Mouse (Mus musculus) mature B cell (primary cell): ENCODE results near the gene Hist1h2bg.
"Not testable (repeated sequence)": the region's sequence is repeated elsewhere in the genome, so short reads cannot be mapped to it uniquely, and the experiment has no call there.

ENCODE experiments used
- in situ Hi-C: fragments of 300-500 bp; cut with MboI; formaldehyde crosslinking; loops from 2 replicates; pipeline ENCODE4 v1.14.3; 2019

Gene Hist1h2bg

DNA sequence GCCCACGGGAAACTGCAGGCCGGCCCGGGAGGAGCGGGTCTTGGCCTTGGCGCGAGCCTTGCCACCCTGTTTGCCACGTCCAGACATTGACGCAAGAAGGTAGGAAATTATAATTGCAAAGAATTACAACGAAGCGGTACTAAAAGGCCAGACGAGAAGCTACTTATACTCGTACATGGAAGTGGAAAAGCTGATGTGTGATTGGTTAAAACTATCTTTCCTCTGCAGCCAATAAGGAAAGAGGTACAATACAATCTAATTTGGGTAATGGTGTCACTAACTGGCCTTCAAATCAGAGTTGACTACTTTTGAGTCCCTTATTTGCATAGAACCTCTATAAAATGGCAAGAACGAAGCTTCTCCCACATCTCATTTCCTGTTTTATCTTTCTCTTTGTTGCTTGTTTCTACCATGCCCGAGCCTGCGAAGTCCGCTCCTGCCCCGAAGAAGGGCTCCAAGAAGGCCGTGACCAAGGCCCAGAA lies at the start of gene Hist1h2bg, which contains the start of gene Hist1h2ae:
TSS of gene Hist1h2bg (plus strand) at position 375 of the 482 bp plus-strand sequence.
TSS of gene Hist1h2ae (minus strand) at position 199 of the 482 bp plus-strand sequence.
- in situ Hi-C loops, result no loop called here

GRCm38 (mm10) chr13:23521703-23522102 lies 49.5 kb upstream of the Hist1h2bg start:
- in situ Hi-C loops, result loop anchor here (5.0 kb wide), 1 partner anchor 1479 kb away; the partner anchor contains the start of genes Hist1h2ag, Hist1h2bj and Hist1h4i

GRCm38 (mm10) chr13:23523976-23524375 lies 47.2 kb upstream of the Hist1h2bg start:
- in situ Hi-C loops, result loop anchor here (5.0 kb wide), 1 partner anchor 1482 kb away; the partner anchor contains the start of genes Hist1h2ag, Hist1h2bj and Hist1h4i

DNA sequence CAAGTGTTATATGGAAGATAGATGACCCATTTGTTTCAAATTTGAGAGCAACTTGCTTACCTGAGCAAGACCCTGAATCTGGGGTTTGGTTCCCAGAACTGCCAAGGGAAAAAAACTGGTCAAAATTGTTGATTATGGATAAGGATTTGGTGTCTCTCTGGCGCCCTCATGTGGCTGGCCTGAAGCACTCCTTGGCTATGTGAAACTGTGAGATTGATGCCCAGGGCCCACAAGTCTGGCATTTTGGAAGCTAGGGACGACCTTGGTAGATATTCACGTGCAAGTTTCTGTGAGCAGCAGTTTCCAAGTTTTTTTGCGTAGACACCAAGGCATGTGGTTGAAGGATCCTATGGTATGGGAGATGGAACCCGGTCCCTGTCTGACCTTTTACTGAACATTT lies 46.5 kb upstream of the Hist1h2bg start:
- in situ Hi-C loops, result loop anchor here (5.0 kb wide), 1 partner anchor 1482 kb away; the partner anchor contains the start of genes Hist1h2ag, Hist1h2bj and Hist1h4i

DNA sequence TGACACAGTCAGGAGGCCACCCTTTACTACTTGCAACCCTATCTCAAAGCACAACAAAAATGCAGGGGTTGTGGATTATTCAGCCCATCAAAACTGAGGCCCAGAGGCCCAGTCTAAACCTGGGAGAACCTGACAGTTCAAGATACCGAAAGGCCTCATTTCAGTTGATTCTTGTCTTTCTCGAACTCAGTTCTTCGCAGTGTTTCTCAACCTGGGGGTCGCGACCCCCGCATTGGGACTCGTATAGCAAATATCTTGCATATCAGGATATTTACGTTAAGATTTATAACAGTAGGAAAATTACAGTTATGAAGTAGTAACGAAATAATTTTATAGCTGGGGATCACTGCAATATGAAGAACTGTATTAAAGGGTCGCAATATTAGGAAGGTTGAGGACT lies 45.3 kb upstream of the Hist1h2bg start:
- in situ Hi-C loops, result no loop called here

- in situ Hi-C loops, result no loop called here
Observed at GRCm38 (mm10) chr13:23526312-23526711, 44.9 kb upstream of the Hist1h2bg start.

- in situ Hi-C loops, result no loop called here
Observed at GRCm38 (mm10) chr13:23529005-23529404, 42.2 kb upstream of the Hist1h2bg start.

DNA sequence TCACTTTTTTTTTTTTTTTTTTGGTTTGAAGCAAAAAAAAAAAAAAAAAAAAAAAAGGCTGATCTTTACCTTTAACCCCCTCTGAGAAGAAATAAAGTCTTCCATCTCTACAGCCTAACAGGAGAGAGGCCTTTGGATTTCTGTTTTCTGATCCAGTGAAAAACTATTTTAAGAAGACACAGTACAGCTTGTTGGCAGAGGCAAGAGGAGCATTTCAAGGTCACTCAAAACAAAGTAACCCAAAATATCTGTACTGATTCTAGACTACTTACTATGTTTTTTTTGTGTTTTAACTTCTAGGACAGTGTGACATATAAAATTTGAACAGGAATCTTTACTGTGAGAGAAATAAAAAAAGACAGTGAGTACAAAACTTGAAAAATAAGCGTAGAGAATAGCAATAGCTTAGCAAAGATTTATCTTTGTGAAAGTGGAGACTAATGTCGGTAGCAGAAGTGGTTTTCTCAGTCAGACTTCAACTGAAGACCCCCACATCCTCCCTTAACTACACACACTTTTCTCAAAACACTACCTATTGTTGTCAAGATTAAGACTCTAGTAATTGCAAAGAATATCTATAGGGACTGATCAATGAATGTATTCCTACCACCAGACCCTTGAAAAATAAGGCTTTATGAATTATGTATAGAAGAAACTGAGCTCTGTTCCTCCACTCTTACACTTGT lies 41.6 kb upstream of the Hist1h2bg start:
- in situ Hi-C loops, result loop anchor here (5.0 kb wide), 1 partner anchor 38 kb away; no protein-coding TSS in a partner anchor

DNA sequence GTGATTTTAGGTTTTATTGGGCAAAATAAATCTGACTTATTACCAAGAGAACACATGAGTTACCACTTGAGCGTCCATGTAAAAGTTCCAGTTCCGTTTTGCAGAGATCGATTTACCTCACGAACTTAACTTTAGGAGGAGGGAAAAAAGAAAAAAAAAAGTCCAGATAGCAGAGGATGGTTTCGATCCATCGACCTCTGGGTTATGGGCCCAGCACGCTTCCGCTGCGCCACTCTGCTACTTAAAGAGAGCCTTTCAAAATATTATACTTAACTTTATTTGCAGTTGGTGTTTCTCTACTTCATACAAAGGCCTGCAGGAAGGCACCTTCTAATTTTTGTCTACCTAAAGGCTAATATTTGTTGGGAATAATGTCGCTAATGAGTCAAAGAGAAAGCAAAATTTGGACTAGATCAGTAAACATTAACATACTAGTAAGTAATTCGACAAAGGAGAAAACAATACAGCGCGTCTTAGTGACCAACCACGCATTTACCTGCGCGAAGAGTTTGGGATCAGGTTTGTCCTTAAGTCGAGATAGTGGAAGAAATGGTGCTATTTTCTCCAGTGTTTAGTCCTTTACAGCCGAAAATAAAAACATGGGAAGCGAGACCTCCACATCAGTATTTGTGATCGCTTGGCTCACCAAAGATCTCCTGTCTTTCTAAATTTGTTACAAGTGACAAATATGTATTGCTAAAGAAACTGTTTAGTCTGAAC lies 40.9 kb upstream of the Hist1h2bg start:
- in situ Hi-C loops, result loop anchor here (5.0 kb wide), 1 partner anchor 37 kb away; no protein-coding TSS in a partner anchor

DNA sequence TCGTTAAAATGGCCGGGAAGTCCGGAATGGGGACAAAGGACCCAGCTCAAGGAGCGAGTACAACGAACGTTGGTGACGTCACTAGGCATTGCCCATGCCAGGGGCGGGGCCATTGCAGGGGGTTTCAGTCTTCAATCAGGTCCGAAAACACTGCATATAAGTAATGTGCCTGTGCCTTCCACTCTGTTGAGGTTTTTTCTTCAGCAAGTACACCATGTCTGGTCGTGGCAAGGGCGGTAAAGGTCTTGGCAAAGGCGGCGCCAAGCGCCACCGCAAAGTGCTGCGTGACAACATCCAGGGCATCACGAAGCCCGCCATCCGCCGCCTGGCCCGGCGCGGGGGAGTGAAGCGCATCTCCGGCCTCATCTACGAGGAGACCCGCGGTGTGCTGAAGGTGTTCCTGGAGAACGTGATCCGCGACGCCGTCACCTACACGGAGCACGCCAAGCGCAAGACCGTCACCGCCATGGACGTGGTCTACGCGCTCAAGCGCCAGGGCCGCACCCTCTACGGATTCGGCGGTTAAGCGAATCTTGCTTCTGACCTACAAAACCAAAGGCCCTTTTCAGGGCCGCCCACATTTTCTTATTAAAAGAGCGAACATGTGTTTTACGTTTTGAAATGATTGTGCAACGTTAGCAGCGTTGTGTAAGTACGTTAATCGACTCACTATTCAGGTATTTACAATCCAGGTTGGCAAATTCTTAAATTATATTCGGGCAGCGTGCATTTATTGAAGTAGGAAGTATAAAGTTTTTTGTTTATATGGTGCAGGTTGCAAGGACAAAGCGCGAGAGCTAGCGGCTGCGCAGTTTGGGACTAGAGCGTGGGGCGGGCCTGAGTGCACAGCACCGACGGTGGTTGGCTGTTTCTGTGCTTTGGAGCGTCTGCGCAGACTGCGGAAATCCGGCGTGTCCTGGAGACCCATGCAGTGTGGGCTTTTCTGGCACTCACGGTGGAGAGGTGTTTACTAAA lies 40.0 kb upstream of the Hist1h2bg start, which contains the start of gene Hist1h4h:
TSS of gene Hist1h4h (plus strand) at position 150 of the 975 bp plus-strand sequence.
- in situ Hi-C loops, result loop anchor here (5.0 kb wide), 1 partner anchor 36 kb away; no protein-coding TSS in a partner anchor

DNA sequence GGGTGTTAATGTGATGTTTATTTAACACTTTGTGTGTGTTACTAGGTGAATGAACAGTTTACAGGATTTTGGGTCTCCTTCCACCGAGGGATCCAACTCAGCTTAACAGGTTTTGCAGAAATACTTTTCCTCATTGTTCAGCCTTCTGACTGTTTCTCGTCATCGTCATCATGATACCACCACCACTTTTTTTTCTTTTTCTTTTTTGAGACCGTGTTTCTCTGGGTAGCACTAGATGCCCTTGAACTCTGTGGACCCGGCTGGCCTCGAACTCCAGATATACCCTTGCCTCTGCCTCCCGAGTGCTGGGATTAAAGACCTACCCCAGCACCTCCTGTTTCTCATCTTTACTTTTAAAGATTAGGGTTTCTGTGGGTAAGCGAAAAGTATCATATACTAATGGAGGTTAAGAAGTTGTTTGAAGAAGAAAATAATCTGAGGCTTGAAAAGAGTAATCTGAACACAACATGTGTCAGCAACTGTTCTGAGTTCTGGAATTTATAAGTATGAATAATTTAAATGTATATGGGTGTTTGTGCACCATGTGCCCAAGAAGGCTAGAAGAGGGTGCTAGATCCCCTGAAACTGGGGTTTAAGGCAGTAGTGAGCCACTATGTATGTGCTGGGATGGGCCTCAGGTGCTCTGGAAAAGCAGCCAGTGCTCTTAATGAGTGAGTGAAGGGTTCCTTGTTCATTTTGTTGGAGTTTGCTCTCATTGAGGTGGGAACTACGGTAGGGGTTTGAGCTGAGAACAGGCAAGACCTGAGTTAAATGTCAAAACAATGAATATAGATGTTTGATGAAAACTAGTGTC lies 38.7 kb upstream of the Hist1h2bg start:
- in situ Hi-C loops, result loop anchor here (5.0 kb wide), 1 partner anchor 35 kb away; no protein-coding TSS in a partner anchor

DNA sequence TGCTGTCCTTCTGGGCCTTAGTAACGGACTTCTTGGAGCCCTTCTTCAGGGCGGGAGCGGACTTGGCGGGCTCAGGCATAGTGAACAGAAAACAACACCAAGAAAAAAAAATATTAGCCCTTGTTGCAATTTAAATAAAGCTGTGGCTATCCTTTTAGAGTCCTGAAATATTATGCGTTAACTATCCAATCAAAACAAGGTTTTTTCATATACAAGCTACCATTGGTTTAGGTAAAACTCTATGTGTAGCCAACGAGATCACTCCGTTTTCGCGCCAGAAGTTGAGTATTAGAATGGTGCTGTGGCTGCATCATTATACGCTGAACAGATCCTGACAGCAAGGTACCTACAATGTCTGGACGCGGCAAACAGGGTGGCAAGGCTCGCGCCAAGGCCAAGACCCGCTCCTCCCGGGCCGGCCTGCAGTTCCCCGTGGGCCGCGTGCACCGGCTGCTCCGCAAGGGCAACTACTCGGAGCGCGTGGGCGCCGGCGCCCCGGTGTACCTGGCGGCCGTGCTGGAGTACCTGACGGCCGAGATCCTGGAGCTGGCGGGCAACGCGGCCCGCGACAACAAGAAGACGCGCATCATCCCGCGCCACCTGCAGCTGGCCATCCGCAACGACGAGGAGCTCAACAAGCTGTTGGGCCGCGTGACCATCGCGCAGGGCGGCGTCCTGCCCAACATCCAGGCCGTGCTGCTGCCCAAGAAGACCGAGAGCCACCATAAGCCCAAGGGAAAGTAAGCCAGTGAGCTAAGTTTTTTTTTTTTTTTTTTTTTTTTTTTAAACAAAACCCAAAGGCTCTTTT lies 37.4 kb upstream of the Hist1h2bg start, which contains the start of gene Hist1h2af:
TSS of gene Hist1h2af (plus strand) at position 347 of the 808 bp plus-strand sequence.
- in situ Hi-C loops, result loop anchor here (5.0 kb wide), 1 partner anchor 34 kb away; no protein-coding TSS in a partner anchor

DNA sequence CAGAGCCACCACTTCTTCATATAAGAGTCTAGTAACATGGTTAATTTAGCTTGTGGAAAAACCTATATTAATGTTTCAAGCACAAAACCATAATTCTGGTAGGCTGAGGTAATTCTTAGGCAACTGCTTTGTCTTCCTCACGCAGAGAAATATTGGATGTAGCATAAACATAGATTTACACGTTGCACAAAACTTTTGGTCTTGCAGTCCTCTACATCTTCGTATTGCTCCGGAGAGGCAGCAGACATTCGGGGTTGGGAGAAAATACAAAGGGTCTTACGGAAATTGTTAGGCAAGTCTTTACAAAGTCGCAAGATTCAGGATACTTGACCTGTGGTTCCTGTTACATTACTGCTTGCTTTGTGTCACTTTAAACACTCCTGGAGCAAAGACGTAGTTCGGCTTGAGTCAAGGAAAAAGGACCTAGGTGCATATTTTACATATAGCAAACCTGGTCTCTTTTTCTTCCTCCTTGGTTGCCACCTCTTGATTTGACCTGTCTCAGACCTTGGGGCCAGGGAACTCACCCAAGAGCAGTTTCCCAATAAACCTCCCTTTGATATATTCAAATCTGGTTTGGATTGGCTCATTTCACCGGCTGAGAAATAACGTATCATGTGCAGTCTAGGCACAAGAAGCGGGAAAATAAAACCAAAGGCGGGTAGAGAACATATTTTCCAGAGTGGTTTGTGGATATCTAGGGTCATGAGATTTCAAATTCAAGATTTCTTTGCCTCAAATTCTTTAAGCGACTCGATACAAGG lies 36.6 kb upstream of the Hist1h2bg start:
- in situ Hi-C loops, result loop anchor here (5.0 kb wide), 1 partner anchor 33 kb away; no protein-coding TSS in a partner anchor

DNA sequence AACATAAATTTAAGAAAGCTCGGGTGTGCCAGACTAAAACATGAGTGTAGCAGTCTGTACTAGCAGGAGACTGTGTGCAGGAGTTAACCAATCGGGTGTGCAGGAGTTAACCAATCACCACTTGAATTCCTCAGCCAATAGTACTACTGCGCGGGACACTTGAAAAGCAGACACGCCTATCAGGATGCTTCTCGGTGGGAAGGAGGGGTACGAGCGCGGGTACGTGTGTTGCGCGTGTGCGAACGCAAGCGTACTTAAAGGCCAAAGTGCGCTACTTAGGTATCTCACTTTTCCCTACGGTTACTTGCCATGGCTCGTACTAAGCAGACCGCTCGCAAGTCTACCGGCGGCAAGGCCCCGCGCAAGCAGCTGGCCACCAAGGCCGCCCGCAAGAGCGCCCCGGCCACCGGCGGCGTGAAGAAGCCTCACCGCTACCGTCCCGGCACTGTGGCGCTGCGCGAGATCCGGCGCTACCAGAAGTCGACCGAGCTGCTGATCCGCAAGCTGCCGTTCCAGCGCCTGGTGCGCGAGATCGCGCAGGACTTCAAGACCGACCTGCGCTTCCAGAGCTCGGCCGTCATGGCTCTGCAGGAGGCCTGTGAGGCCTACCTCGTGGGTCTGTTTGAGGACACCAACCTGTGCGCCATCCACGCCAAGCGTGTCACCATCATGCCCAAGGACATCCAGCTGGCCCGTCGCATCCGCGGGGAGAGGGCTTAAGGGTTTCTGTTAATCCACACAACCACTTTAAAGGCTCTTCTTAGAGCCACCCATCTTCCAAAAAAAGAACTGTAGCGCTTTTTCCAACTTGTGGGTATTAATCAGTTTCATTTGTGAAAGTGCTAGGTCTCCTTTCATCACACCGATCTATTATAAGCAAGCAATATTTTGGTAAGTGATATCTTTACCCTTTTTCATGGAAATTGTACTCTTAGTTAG lies 35.8 kb upstream of the Hist1h2bg start, which contains the start of gene Hist1h3g:
TSS of gene Hist1h3g (plus strand) at position 286 of the 939 bp plus-strand sequence.
- in situ Hi-C loops, result not testable (repeated sequence)

DNA sequence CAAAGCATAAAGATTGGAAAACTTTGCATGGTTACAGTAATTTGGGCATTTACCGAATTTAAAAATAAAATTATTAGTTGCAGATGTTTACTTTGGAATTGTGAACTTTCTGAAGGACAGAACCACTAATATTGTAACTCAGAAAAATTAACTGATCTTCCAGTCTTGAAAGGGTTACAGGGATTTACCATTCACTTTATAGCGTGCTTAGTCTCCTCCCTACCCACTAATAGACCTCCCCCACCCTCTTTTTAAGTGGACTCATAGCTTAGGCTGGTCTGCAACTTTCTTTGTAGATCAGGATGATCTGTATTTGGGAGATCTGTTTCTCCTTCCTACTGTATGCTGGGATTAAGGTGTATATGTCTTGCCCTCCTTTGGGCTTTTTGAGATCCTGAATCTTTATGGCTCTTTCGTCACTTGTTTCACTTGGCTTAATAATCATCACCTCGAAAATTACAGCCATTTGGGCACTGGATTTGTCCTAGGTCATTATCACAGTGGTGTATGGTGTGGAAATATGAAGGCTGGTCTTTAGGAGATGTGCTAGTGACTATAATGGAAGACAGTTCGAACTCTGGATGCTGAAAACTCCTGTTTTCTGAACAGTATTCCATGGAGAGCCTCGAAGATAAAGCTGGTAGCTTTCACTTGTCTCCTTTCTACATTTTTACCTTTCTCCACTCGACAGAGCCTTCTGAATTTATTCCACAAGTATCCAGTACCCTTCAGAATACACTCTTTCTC lies 34.9 kb upstream of the Hist1h2bg start:
- in situ Hi-C loops, result no loop called here

GRCm38 (mm10) chr13:23537006-23537710 lies 34.0 kb upstream of the Hist1h2bg start:
- in situ Hi-C loops, result no loop called here
